Mouse (Mus musculus) stomach, embryonic 16.5 days (tissue): ENCODE measurements around the gene Six5. TPM values are rescaled to one million over a fixed set of nuclear protein-coding genes. Genes with fewer than 3 reads are reported as not detected.

Experiments used
- ATAC-seq: fragments of 200-750 bp; cut with Nextera tagmentation; 2 replicates; pipeline ENCODE4 v1.8.0; 2017; ENCODE audit warnings: moderate number of reproducible peaks, moderate TSS enrichment; ENCODE audit not compliant: insufficient read depth, low FRiP score
- H3K27ac ChIP-seq: fragments of 300-500 bp; sonication (generic); 2 replicates; pipeline ENCODE4 v1.5.1; 2014; ENCODE audit warnings: low read length
- H3K27me3 ChIP-seq: fragments of 300-500 bp; sonication (generic); 2 replicates; pipeline ENCODE4 v1.6.1; 2014; ENCODE audit warnings: low read length, control low read depth, mixed read lengths; ENCODE audit not compliant: control insufficient read depth, insufficient read depth
- H3K36me3 ChIP-seq: fragments of 300-500 bp; sonication (generic); 2 replicates; pipeline ENCODE4 v1.6.1; 2014; ENCODE audit warnings: low read length; ENCODE audit not compliant: control insufficient read depth, insufficient read depth
- H3K4me1 ChIP-seq: fragments of 300-500 bp; sonication (generic); 2 replicates; pipeline ENCODE4 v1.6.1; 2014; ENCODE audit warnings: low read length, control low read depth, mixed read lengths; ENCODE audit not compliant: control insufficient read depth, insufficient read depth
- H3K4me2 ChIP-seq: fragments of 300-500 bp; sonication (generic); 2 replicates; pipeline ENCODE4 v1.6.1; 2014; ENCODE audit warnings: low read depth, low read length, mixed read lengths
- H3K4me3 ChIP-seq: fragments of 300-500 bp; sonication (generic); replicated peaks from 2 replicates; pipeline ENCODE4 v1.5.1; 2014; ENCODE audit warnings: mild to moderate bottlenecking, low read length
- H3K9ac ChIP-seq: fragments of 300-500 bp; sonication (generic); 2 replicates; pipeline ENCODE4 v1.6.1; 2014; ENCODE audit warnings: low read length
- H3K9me3 ChIP-seq: fragments of 300-500 bp; sonication (generic); replicated peaks from 2 replicates; pipeline ENCODE4 v1.6.1; 2016; ENCODE audit warnings: low read length, control low read depth; ENCODE audit not compliant: control insufficient read depth
- WGBS: fragments of 180-500 bp; shearing (Covaris S2); extraction: QIAGEN DNeasy Blood & Tissue Kit; methylation state at CpG from one replicate; pipeline ENCODE4 v1.1.7; 2014; 5-methylcytosine and 5-hydroxymethylcytosine counted together
- polyA plus RNA-seq: library from polyadenylated mRNA; unstranded; fragments of >200 nt; fragmentation: Nextera tagmentation; extraction: Ambion mirVana; gene quantifications from 2 replicates; pipeline ENCODE4 v1.2.1, GENCODE M21; 2015

The Six5 gene
- polyA plus RNA-seq, 1 experiment from 2014 or later: 10.4 TPM

- H3K27me3 ChIP-seq: no peaks in the 10 kb centered on the region
- no peak overlapping the region for H3K27ac ChIP-seq
- H3K9me3 ChIP-seq: no peaks in the 10 kb centered on the region
- no peak for ATAC-seq
- H3K4me1 ChIP-seq: peaks cover 24% of the 10 kb centered on the region
- H3K4me3 ChIP-seq: no peak overlapping the region
- no peaks in the 10 kb centered on the region for H3K36me3 ChIP-seq
- no peak overlapping the region for H3K4me2 ChIP-seq
- H3K9ac ChIP-seq: no peak overlapping the region
These were observed 3.5 kb downstream of the Six5 start for GRCm38 (mm10) chr7:19097863-19098262.

- whole genome bisulfite sequencing: 64% methylated on average over 7 of the region's 7 CpGs
- H3K4me3 ChIP-seq: no peak overlapping the region
- no peaks in the 10 kb centered on the region for H3K9me3 ChIP-seq
- H3K27me3 ChIP-seq: no peaks in the 10 kb centered on the region
- no peak overlapping the region for H3K9ac ChIP-seq
- no peaks in the 10 kb centered on the region for H3K36me3 ChIP-seq
- no peak overlapping the region for H3K4me2 ChIP-seq
- peaks cover 19% of the 10 kb centered on the region for H3K4me1 ChIP-seq
- no peak overlapping the region for H3K27ac ChIP-seq
- no peak for ATAC-seq
These were observed 4.4 kb downstream of the Six5 start for GRCm38 (mm10) chr7:19098811-19099210.

- WGBS: 76% methylated on average over 1 of the region's 1 CpGs
- no peak overlapping the region for H3K9ac ChIP-seq
- no peaks in the 10 kb centered on the region for H3K9me3 ChIP-seq
- H3K4me1 ChIP-seq: peaks cover 19% of the 10 kb centered on the region
- no peaks in the 10 kb centered on the region for H3K27me3 ChIP-seq
- no peak overlapping the region for H3K27ac ChIP-seq
- no peak for ATAC-seq
- H3K4me2 ChIP-seq: no peak overlapping the region
- no peaks in the 10 kb centered on the region for H3K36me3 ChIP-seq
- no peak overlapping the region for H3K4me3 ChIP-seq
These were observed 5.9 kb downstream of the Six5 start for GRCm38 (mm10) chr7:19100290-19100689.

- no peak for ATAC-seq
- no peaks in the 10 kb centered on the region for H3K27me3 ChIP-seq
- no peaks in the 10 kb centered on the region for H3K36me3 ChIP-seq
- H3K4me2 ChIP-seq: no peak overlapping the region
- no peaks in the 10 kb centered on the region for H3K9me3 ChIP-seq
- 0 out of 2 replicates have a peak, but pooled peaks cover 1% of the 10 kb centered on the region for H3K4me1 ChIP-seq
- H3K9ac ChIP-seq: no peak overlapping the region
- H3K4me3 ChIP-seq: no peak overlapping the region
- H3K27ac ChIP-seq: no peak overlapping the region
These were observed 9.3 kb downstream of the Six5 start for GRCm38 (mm10) chr7:19103741-19104140.

- Histone ChIP-seq H3K4me3 (no peak overlapping the region), H3K27ac (no peak overlapping the region), H3K27me3 (no peaks in the 10 kb centered on the region), H3K4me2 (no peak overlapping the region), H3K9ac (no peak overlapping the region), H3K36me3 (no peaks in the 10 kb centered on the region), H3K4me1 (no peaks in the 10 kb centered on the region), H3K9me3 (no peaks in the 10 kb centered on the region)
- 71% methylated on average over 2 of the region's 2 CpGs for WGBS
- no peak for ATAC-seq
These were observed 10.1 kb downstream of the Six5 start for GRCm38 (mm10) chr7:19104486-19104885.

- ATAC-seq: no peak
- Histone ChIP-seq H3K4me3 (no peak overlapping the region), H3K9me3 (no peaks in the 10 kb centered on the region), H3K4me2 (no peak overlapping the region), H3K4me1 (no peaks in the 10 kb centered on the region), H3K27me3 (no peaks in the 10 kb centered on the region), H3K36me3 (no peaks in the 10 kb centered on the region), H3K27ac (no peak overlapping the region), H3K9ac (no peak overlapping the region; the same call in 1 of the 2 replicates)
- 41% methylated on average over 3 of the region's 3 CpGs for WGBS
These were observed 13.0 kb downstream of the Six5 start for GRCm38 (mm10) chr7:19107436-19107835.

- Histone ChIP-seq H3K36me3 (no peaks in the 10 kb centered on the region), H3K27ac (no peak overlapping the region), H3K4me3 (no peak overlapping the region), H3K4me2 (no peak overlapping the region), H3K9ac (no peak overlapping the region), H3K9me3 (no peaks in the 10 kb centered on the region), H3K27me3 (no peaks in the 10 kb centered on the region), H3K4me1 (no peaks in the 10 kb centered on the region)
- 68% methylated on average over 1 of the region's 1 CpGs for WGBS
- ATAC-seq: no peak
These were observed 15.2 kb downstream of the Six5 start for GRCm38 (mm10) chr7:19109565-19109964.

GRCm38 (mm10) chr7:19118028-19118771 is 23.8 kb downstream of the Six5 start, which contains the start of gene Gm4969:
Gm4969 (minus strand) TSS chr7:19118368.
- H3K4me3 ChIP-seq: peak within 1 kb of the TSS; percentile 29
- H3K4me1 ChIP-seq: peaks cover 19% of the 10 kb centered on the region; the same call in 1 of the 2 replicates
- WGBS: 21% methylated on average over 64 of the region's 64 CpGs
- H3K9me3 ChIP-seq: no peaks in the 10 kb centered on the region
- ATAC-seq: peak; percentile 27; the same call in 1 of the 2 replicates
- peak within 1 kb of the TSS; percentile 41; the same call in 1 of the 2 replicates for H3K9ac ChIP-seq
- H3K27me3 ChIP-seq: no peaks in the 10 kb centered on the region
- H3K36me3 ChIP-seq: no peaks in the 10 kb centered on the region
- H3K27ac ChIP-seq: no peak within 1 kb of the TSS
- H3K4me2 ChIP-seq: peak within 1 kb of the TSS; percentile 52

- Histone ChIP-seq H3K4me2 (no peak overlapping the region), H3K4me3 (no peak overlapping the region)
- peak; percentile 4; the same call in 1 of the 2 replicates for ATAC-seq
These were observed 24.7 kb downstream of the Six5 start for GRCm38 (mm10) chr7:19119083-19119482.

More at GRCm38 (mm10) chr7:19119083-19119482, 24.7 kb downstream of the Six5 start:
- Histone ChIP-seq H3K9me3 (no peaks in the 10 kb centered on the region), H3K27ac (no peak overlapping the region), H3K36me3 (no peaks in the 10 kb centered on the region), H3K4me1 (peaks cover 19% of the 10 kb centered on the region; the same call in 1 of the 2 replicates), H3K9ac (no peak overlapping the region), H3K27me3 (no peaks in the 10 kb centered on the region)
- WGBS: 91% methylated on average over 8 of the region's 8 CpGs
